Mouse (Mus musculus) kidney, adult 2 months (tissue): Measurements from ENCODE around the gene Slxl1. TPM values are rescaled to one million over a fixed set of nuclear protein-coding genes. Genes with fewer than 3 reads are reported as not detected.
"Not testable (repeated sequence)": the region's sequence is repeated elsewhere in the genome, so short reads cannot be mapped to it uniquely, and the experiment has no call there.

Experiments used
- DNase-seq: peaks from one replicate; pipeline ENCODE4 v3.0.0; 2021
- H3K27ac ChIP-seq: fragments of 200-500 bp; 2 replicates; pipeline ENCODE4 v1.5.1; 2012; ENCODE audit warnings: low read depth, low read length, control low read depth, inconsistent platforms; ENCODE audit not compliant: insufficient read depth
- H3K27me3 ChIP-seq: fragments of 200-500 bp; replicated peaks from 2 replicates; pipeline ENCODE4 v1.6.1; 2012; ENCODE audit warnings: mild to moderate bottlenecking, moderate library complexity, low read length, inconsistent platforms; ENCODE audit not compliant: control insufficient read depth, insufficient read depth
- H3K36me3 ChIP-seq: fragments of 200-500 bp; 2 replicates; pipeline ENCODE4 v1.6.1; 2012; ENCODE audit warnings: mild to moderate bottlenecking, moderate library complexity, low read length, inconsistent platforms; ENCODE audit not compliant: control insufficient read depth, insufficient read depth
- H3K4me1 ChIP-seq: fragments of 200-500 bp; 2 replicates; pipeline ENCODE4 v1.6.1; 2011; ENCODE audit warnings: low read length; ENCODE audit not compliant: control insufficient read depth, insufficient read depth
- H3K4me3 ChIP-seq: fragments of 200-500 bp; 2 replicates; pipeline ENCODE4 v1.5.1; 2011; ENCODE audit warnings: mild to moderate bottlenecking, low read depth, low read length, control low read depth; ENCODE audit not compliant: insufficient read depth
- WGBS: fragments of 180-500 bp; shearing (Covaris S2); methylation state at CpG from one replicate; pipeline ENCODE4 v1.1.7; 2018; 5-methylcytosine and 5-hydroxymethylcytosine counted together
- polyA plus RNA-seq: library from polyadenylated mRNA; depleted of rRNA; stranded (reverse); fragments of >200 nt; gene quantifications from 2 replicates; pipeline ENCODE4 v1.2.3, GENCODE M21; 2012; rRNA removed

Slxl1 gene
- not detected in 2 replicates for polyA plus RNA-seq

GRCm38 (mm10) chrX:55226576-55226975, at the start of gene Slxl1:
Gene Slxl1, plus strand, starts transcription at chrX:55226876.
- H3K4me1 ChIP-seq, H3K36me3 ChIP-seq, H3K27ac ChIP-seq, DNase-seq, H3K27me3 ChIP-seq, H3K4me3 ChIP-seq: not testable (repeated sequence)
- no CpG with 5 or more reads among the region's 6 CpGs for WGBS
